In the genomic region with DNA sequence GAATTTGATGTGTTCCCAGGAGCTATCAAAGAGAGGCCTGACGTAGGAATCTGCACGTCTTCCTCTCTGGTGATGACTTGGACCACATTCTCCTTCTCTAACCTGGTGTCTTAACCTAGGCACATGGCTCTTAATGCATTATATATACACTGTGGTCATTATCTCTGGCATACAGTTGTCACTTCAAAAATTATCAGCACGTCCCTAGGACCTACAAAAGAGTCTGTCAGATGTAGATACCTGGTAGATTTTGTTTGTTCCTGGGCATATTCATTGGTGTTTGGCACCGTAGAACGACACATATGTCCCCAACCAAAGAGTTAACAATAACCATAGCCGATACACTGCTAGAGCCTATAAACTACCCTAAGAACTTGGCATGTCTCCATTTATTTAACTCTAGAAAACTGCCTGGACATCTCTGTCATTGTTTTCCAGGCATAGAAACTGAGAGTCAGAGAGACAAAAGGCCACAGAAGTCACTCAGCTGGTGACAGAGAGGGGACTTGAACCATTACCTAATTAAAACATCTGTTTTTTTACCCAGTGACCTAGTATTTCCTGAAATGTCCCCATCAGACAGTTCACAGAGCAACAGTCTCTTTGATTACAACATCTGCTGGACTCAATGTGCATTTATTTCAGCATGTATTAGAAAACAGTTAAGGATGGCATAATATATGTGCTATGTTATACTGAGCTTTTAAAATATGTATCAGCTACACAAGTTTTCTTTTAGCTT, we compare ENCODE assay signal across 16 mouse cellular contexts. TPM values are rescaled to one million over a fixed set of nuclear protein-coding genes. Genes with fewer than 3 reads are reported as not detected.
DNase-seq lines count a peak whose midpoint lies in the region; ATAC-seq and TF ChIP-seq lines count a peak whose summit lies in the region.
"Had no signal": no experiment of that assay in that cellular context is flagged by ENCODE, and none has a peak within 500 bp of the region (broad histone marks: within the 10 kb centered on the region; RNA-seq: fewer than 3 reads in every experiment).

No protein-coding gene starts in this region.

- no peaks in the 10 kb centered on the region for H3K9me3 ChIP-seq in heart, embryonic 12.5 days (replicated peaks)
- H3K9me3 ChIP-seq in MEL (replicated peaks; ENCODE audit: insufficient read depth, low read length) = no peaks in the 10 kb centered on the region
- H3K9me3 ChIP-seq in erythroblast, embryonic 14.5 days (ENCODE audit: control insufficient read depth, low read length) = no peaks in the 10 kb centered on the region
- H3K9me3 ChIP-seq in liver, postnatal 0 days (ENCODE audit: low read length) = no peaks in the 10 kb centered on the region
- no peaks in the 10 kb centered on the region for H3K9me3 ChIP-seq in hindbrain, embryonic 13.5 days
- H3K9me3 ChIP-seq: embryonic facial prominence, embryonic 15.5 days; forebrain, embryonic 15.5 days had no signal

- H3K36me3 ChIP-seq in heart, embryonic 12.5 days = no peaks in the 10 kb centered on the region
- peaks cover 0 to 13% of the 10 kb centered on the region in 2 experiments; a peak in 2 of 4 replicates for H3K36me3 ChIP-seq in MEL (ENCODE audit: control insufficient read depth in 1 of 2, insufficient read depth in 2 of 2, low read length in 2 of 2)
- peaks cover 10% of the 10 kb centered on the region; the same call in 1 of the 2 replicates for H3K36me3 ChIP-seq in erythroblast, embryonic 14.5 days (ENCODE audit: control insufficient read depth)
- no peaks in the 10 kb centered on the region for H3K36me3 ChIP-seq in liver, postnatal 0 days (replicated peaks; ENCODE audit: insufficient read depth, low read length)
- H3K36me3 ChIP-seq in hindbrain, embryonic 13.5 days = no peaks in the 10 kb centered on the region
- H3K36me3 ChIP-seq: embryonic facial prominence, embryonic 15.5 days; forebrain, embryonic 15.5 days had no signal

- TF ChIP-seq POLR2A in MEL (IDR thresholded peaks at IDR 0.05; ENCODE audit: control insufficient read depth in 1 of 2, insufficient read depth in 1 of 2, low read depth in 1 of 2, low read length in 2 of 2, poor library complexity in 1 of 2) = no peak

- H3K4me2 ChIP-seq in heart, embryonic 12.5 days = no peak overlapping the region
- H3K4me2 ChIP-seq in liver, postnatal 0 days (ENCODE audit: low read depth, low read length) = peak overlapping the region; percentile 18
- H3K4me2 ChIP-seq in hindbrain, embryonic 13.5 days = no peak overlapping the region
- H3K4me2 ChIP-seq: embryonic facial prominence, embryonic 15.5 days; forebrain, embryonic 15.5 days had no signal

- TF ChIP-seq CTCF in MEL (IDR thresholded peaks at IDR 0.05 in 2 of 3, conservative IDR thresholded peaks at IDR 0.05 in 1 of 3; ENCODE audit: control insufficient read depth in 1 of 3, insufficient read depth in 1 of 3, low read depth in 2 of 3, low read length in 3 of 3, poor library complexity in 1 of 3, severe bottlenecking in 1 of 3) = no peak
- TF ChIP-seq CTCF in liver, postnatal 0 days (IDR thresholded peaks at IDR 0.05; ENCODE audit: low read depth) = no peak

- 67% methylated on average over 6 of the region's 6 CpGs for WGBS in heart, embryonic 12.5 days
- 50% methylated on average over 6 of the region's 6 CpGs for WGBS in liver, postnatal 0 days (ENCODE audit: insufficient replicate concordance)
- WGBS in hindbrain, embryonic 13.5 days = 86% methylated on average over 6 of the region's 6 CpGs

- H3K9ac ChIP-seq in heart, embryonic 12.5 days = no peak overlapping the region
- H3K9ac ChIP-seq in MEL (ENCODE audit: control insufficient read depth, low read depth, low read length, poor library complexity, severe bottlenecking) = peak overlapping the region; percentile 22; the same call in 1 of the 2 replicates
- no peak overlapping the region for H3K9ac ChIP-seq in liver, postnatal 0 days (replicated peaks)
- H3K9ac ChIP-seq in hindbrain, embryonic 13.5 days = no peak overlapping the region
- H3K9ac ChIP-seq: embryonic facial prominence, embryonic 15.5 days; forebrain, embryonic 15.5 days had no signal

- H3K27ac ChIP-seq in heart, embryonic 12.5 days (ENCODE audit: poor library complexity, severe bottlenecking) = no peak overlapping the region
- peak overlapping the region; percentile 51; the same call in 1 of the 2 replicates for H3K27ac ChIP-seq in MEL (ENCODE audit: control insufficient read depth, low read depth, low read length)
- peak overlapping the region; percentile 71 for H3K27ac ChIP-seq in liver, postnatal 0 days (ENCODE audit: low read depth)
- H3K27ac ChIP-seq in hindbrain, embryonic 13.5 days = no peak overlapping the region
- H3K27ac ChIP-seq: embryonic facial prominence, embryonic 15.5 days; forebrain, embryonic 15.5 days; gastrocnemius, adult 2 months; macrophage had no signal

- TF ChIP-seq EP300 in MEL (IDR thresholded peaks at IDR 0.05; ENCODE audit: low read depth in 1 of 2, low read length in 2 of 2) = peak; percentile 95 to 97
- TF ChIP-seq EP300 in liver, postnatal 0 days (IDR thresholded peaks at IDR 0.05; ENCODE audit: low read depth) = peak; percentile 99

- no peak overlapping the region for H3K4me3 ChIP-seq in heart, embryonic 12.5 days
- H3K4me3 ChIP-seq in MEL (ENCODE audit: control insufficient read depth in 1 of 2, insufficient read depth in 1 of 2, low read depth in 2 of 2, low read length in 2 of 2) = peak overlapping the region in 1 of 2 experiments; percentile 6; a peak in 1 of 4 replicates
- peak overlapping the region; percentile 5 for H3K4me3 ChIP-seq in erythroblast, embryonic 14.5 days (replicated peaks)
- H3K4me3 ChIP-seq in liver, postnatal 0 days (ENCODE audit: low read depth, low read length) = no peak overlapping the region
- H3K4me3 ChIP-seq in hindbrain, embryonic 13.5 days = no peak overlapping the region
- H3K4me3 ChIP-seq: embryonic facial prominence, embryonic 15.5 days; forebrain, embryonic 15.5 days; gastrocnemius, adult 2 months had no signal

- no peaks in the 10 kb centered on the region for H3K27me3 ChIP-seq in heart, embryonic 12.5 days (replicated peaks)
- H3K27me3 ChIP-seq in MEL (ENCODE audit: control insufficient read depth in 1 of 2, insufficient read depth in 2 of 2, low read length in 2 of 2) = no peaks in the 10 kb centered on the region
- no peaks in the 10 kb centered on the region for H3K27me3 ChIP-seq in erythroblast, embryonic 14.5 days (ENCODE audit: control insufficient read depth)
- H3K27me3 ChIP-seq in liver, postnatal 0 days (ENCODE audit: insufficient read depth, low read length) = no peaks in the 10 kb centered on the region
- H3K27me3 ChIP-seq in hindbrain, embryonic 13.5 days = no peaks in the 10 kb centered on the region
- H3K27me3 ChIP-seq: embryonic facial prominence, embryonic 15.5 days; forebrain, embryonic 15.5 days had no signal

- no peak for DNase-seq in heart, adult 18-20 months
- DNase-seq in MEL (ENCODE audit: low read depth, low spot score) = peak; percentile 77
- DNase-seq in liver, postnatal 0 days = no peak
- DNase-seq in layer of hippocampus, postnatal 36 days = no peak
- DNase-seq in ovary, adult 18-20 months (ENCODE audit: low spot score) = no peak
- DNase-seq: adrenal gland, postnatal 14 days; cerebellum, adult 11 months; gastrocnemius, adult 2 months; kidney, postnatal 36 days; thymus, adult 18-20 months had no signal

- no peaks in the 10 kb centered on the region for H3K4me1 ChIP-seq in heart, embryonic 12.5 days (replicated peaks)
- peaks cover 9 to 12% of the 10 kb centered on the region in 2 experiments for H3K4me1 ChIP-seq in MEL (ENCODE audit: control insufficient read depth in 1 of 2, insufficient read depth in 2 of 2, low read length in 2 of 2)
- H3K4me1 ChIP-seq in erythroblast, embryonic 14.5 days (ENCODE audit: control insufficient read depth) = peaks cover 82% of the 10 kb centered on the region
- H3K4me1 ChIP-seq in liver, postnatal 0 days (ENCODE audit: insufficient read depth) = peaks cover 26% of the 10 kb centered on the region
- H3K4me1 ChIP-seq in hindbrain, embryonic 13.5 days (replicated peaks) = no peaks in the 10 kb centered on the region
- H3K4me1 ChIP-seq: embryonic facial prominence, embryonic 15.5 days; forebrain, embryonic 15.5 days had no signal

- peak; percentile 92 for ATAC-seq in heart, embryonic 12.5 days (ENCODE audit: insufficient number of reproducible peaks, low FRiP score)
- ATAC-seq in liver, postnatal 0 days = peak; percentile 91
- ATAC-seq in hindbrain, embryonic 13.5 days (ENCODE audit: low FRiP score) = no peak
- ATAC-seq: forebrain, embryonic 15.5 days had no signal

- TF ChIP-seq RAD21 in MEL (IDR thresholded peaks at IDR 0.05; ENCODE audit: low read depth, low read length) = no peak

- no peaks in the 10 kb centered on the region for H3K79me2 ChIP-seq in MEL (ENCODE audit: control insufficient read depth, insufficient read depth, low read length, poor library complexity)

TF ChIP-seq in MEL, 35 proteins besides CTCF, POLR2A, EP300 and RAD21 (continues in another document):
- TF ChIP-seq MEF2A (IDR thresholded peaks at IDR 0.05; ENCODE audit: extremely low read depth, insufficient replicate concordance, low read depth, low read length, poor library complexity, severe bottlenecking) = no peak; the same call in 1 of the 2 replicates
- TF ChIP-seq GATA1 (IDR thresholded peaks at IDR 0.05; ENCODE audit: low read depth, low read length) = peak; percentile 96
- TF ChIP-seq TCF12 (IDR thresholded peaks at IDR 0.05; ENCODE audit: low read depth, low read length) = peak; percentile 99
- 0 out of 2 replicates have a peak, but pooled peaks have one; percentile 49 for TF ChIP-seq MAZ (IDR thresholded peaks at IDR 0.05; ENCODE audit: low read depth, low read length)
- TF ChIP-seq RCOR1 (IDR thresholded peaks at IDR 0.05; ENCODE audit: low read depth, low read length) = peak; percentile 46; the same call in 1 of the 2 replicates
- peak; percentile 65; the same call in 1 of the 2 replicates for TF ChIP-seq BHLHE40 (IDR thresholded peaks at IDR 0.05; ENCODE audit: borderline replicate concordance, low read depth, low read length)
- peak; percentile 80 for TF ChIP-seq SIN3A (IDR thresholded peaks at IDR 0.05; ENCODE audit: low read length)
- no peak; the same call in 1 of the 2 replicates for TF ChIP-seq CHD2 (IDR thresholded peaks at IDR 0.05; ENCODE audit: low read length)
- TF ChIP-seq MAX (IDR thresholded peaks at IDR 0.05; ENCODE audit: low read length) = peak; percentile 73
- TF ChIP-seq MYC (IDR thresholded peaks at IDR 0.05; ENCODE audit: low read depth, low read length) = peak; percentile 89

RNA-seq across cellular contexts. Expression of a gene that starts 10.7 kb away (rescaled TPM):
- polyA plus RNA-seq in heart, embryonic 12.5 days (2016; fragmentation: Nextera tagmentation; extraction: Ambion mirVana) = 13.6 and 16.0 TPM in 2 replicates
- total RNA-seq in heart, adult 18-20 months (2021) = 100 to 1,000 TPM; 103 to 109 TPM
- total RNA-seq in MEL (2012; rRNA removed) = 3.4 and 3.8 TPM in 2 replicates
- polyA plus RNA-seq in MEL (2012; ENCODE audit: insufficient read depth in 1 of 2, insufficient read length in 2 of 2, low read depth in 1 of 2, low replicate concordance in 2 of 2, missing spikeins in 1 of 2) = 1 to 10 TPM in 1 of 2 experiments, not detected in 1; 4.9 TPM
- 3.1 and 5.1 TPM in 2 replicates for polyA plus RNA-seq in erythroblast, embryonic 14.5 days (2012)
- 7.0 and 10.0 TPM in 2 replicates for polyA plus RNA-seq in liver, postnatal 0 days (2015; fragmentation: Nextera tagmentation; extraction: Ambion mirVana)
- polyA plus RNA-seq in hindbrain, embryonic 13.5 days (2015; fragmentation: Nextera tagmentation; extraction: Ambion mirVana) = 16.0 and 16.1 TPM in 2 replicates
- 100 to 1,000 TPM; 156 to 163 TPM for total RNA-seq in layer of hippocampus, postnatal 36 days (2021)

Comparison
In these comparisons a context has a peak if more than half of its experiments do, and no peak if none do; other contexts are left out.
1. H3K27ac ChIP-seq: peak in MEL (single experiment) and liver, postnatal 0 days (single experiment); none in heart, embryonic 12.5 days (single experiment) and hindbrain, embryonic 13.5 days (single experiment).